Mouse (Mus musculus) megakaryocyte, embryonic 14.5 days (primary cell): ENCODE data around the gene Mchr1.

ENCODE experiments used
- FLI1 ChIP-seq: IDR thresholded peaks from 2 replicates; pipeline ENCODE4 v1.6.1; 2012; ENCODE audit warnings: low read length, inconsistent platforms, mixed read lengths
- GATA1 ChIP-seq: IDR thresholded peaks from 3 replicates; pipeline ENCODE4 v1.6.1; 2012; ENCODE audit warnings: mixed read lengths, low read length, inconsistent platforms, borderline replicate concordance

GRCm38 (mm10) chr15:81202462-81202861, 32.8 kb upstream of the Mchr1 start:
- no peak for TF ChIP-seq GATA1
- TF ChIP-seq FLI1: no peak
